Mouse (Mus musculus): ENCODE data around the gene Isl2. TPM values are rescaled to one million over a fixed set of nuclear protein-coding genes. Genes with fewer than 3 reads are reported as not detected.
A peak's percentile ranks its signal among the peaks of the same experiment; 100 is the strongest.

Isl2 gene
- total RNA-seq (2022): not detected

DNA sequence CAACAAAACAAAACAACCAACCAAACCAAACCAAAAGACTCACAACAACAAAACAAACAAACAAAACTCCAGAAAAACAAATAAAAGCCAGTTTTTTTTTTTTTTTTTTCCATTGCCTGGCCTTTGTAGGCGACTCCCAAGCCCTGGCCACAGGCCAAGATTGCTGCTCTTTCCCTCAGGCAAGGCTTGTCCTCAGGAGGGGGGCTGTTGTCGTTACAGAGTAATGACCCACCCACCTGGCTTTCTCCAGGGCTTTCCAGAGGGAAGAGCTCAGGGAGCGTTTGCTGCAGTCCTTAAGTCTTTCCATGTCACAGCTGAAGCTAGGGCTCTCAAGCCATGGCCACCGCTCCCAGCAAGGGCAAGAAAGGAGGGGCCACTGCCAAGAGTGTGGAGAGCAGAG lies at the start of gene Isl2:
Gene Isl2, plus strand, starts transcription at position 296 of the 400 bp plus-strand sequence.
- no peak for DNase-seq

DNA sequence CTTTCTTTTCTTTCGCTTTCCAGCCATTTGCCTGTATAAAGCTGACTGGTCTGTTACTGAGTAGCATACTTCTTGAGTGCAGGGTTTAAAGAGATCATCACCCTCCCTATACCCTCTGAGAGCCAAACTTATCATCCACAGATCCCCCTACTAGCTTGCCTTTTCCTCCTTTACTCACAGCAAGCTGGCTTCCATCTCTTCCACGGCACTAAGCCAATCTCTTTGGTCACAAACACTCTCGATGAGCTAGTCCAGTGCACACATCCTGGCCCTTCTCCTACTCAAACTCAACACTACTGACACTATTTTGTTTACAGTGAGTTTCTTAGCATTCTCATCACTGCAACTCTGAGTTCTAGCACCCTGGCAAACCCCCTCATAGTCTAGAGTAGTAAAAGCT lies 30.6 kb upstream of the Isl2 start:
- no peak for DNase-seq

DNA sequence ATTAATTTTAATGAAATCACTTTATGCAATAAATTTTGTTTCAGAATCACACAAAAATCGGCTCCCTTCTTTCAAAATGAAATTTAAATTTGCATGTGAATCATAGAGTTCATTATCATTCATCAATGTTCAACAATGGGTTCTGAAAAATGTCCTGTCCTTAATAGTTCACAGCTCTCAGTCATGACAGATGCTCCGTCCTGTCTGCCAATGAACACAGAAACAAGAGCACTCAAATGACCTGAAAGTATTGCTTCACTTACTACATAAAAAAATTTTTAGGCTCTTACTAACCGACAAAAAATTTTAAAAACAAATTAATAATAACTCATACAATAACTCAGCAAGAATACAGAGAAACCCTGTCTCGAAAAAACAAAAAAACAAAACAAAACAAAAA lies 29.8 kb upstream of the Isl2 start:
- no peak for DNase-seq

DNA sequence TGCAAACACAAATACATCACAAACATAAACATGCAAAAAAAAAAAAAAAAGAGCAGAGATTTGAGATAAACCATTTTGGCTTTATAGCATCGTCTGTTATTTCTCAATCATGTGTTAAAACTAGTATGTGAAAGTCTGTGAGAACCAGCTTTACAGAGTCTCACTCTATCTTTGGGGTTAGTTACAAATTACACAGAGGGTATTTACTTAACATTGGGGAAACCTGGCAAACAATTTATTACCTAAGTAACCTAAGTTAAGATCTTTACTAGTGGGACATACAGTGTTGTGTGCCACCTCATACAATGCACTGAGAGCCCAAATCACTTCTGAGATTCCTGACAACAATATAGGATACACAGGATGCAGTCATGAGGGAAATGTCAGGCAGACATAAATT lies 28.7 kb upstream of the Isl2 start:
- no peak for DNase-seq

GRCm38 (mm10) chr9:55510651-55511235 lies 27.7 kb upstream of the Isl2 start:
- DNase-seq: no peak

DNA sequence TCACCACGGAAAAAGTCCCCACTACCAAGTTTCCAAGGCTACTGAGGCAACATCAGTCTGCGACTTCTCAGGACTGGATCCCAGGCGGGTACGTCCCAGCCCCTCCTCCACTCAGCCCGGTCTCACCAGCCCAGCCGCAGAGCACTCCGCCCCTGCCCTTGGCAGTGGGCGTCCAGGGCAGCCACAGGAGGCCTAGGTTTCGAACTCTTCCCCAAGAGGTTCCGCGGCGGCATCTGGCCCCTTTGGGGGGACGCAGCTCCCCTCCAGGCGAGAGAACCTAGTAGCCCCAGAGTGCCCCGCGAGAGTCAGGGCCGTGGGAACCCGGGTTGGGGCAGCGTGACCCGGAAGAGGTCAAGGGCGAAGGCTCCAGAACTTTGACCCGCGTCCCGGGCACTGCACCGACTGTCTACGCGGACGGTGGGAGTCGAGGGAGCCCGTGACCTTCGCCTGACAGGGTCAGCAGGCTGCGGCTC lies 26.9 kb upstream of the Isl2 start:
- no peak for DNase-seq

DNA sequence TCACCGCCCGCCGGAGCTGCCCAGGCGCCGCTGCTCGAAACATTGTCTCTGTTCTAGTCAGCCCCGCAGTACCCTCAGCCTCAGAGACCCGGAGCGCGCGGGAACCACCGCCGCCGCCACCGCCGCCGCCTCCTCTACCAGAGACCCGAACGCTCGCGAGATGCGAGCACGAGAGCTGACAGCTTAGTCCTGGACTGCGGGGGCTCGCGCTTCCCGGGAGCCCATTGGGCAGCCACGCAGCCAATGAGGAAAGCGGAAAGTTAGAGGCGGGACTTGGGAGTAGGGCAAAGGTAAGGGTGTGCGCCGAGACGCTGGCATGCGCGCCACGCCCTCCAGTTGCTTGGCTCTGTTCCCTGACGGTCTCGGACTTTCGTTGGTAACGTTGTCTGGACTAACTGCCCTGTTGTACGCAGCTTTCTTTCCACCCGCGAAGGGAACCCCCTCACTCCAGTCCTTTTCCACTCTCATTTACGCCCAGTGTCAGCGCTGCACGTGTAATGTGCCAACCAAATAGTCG lies 26.4 kb upstream of the Isl2 start, which contains the start of gene Etfa:
Gene Etfa, minus strand, starts transcription at position 217 of the 517 bp plus-strand sequence.
- DNase-seq: peak; percentile 96

DNA sequence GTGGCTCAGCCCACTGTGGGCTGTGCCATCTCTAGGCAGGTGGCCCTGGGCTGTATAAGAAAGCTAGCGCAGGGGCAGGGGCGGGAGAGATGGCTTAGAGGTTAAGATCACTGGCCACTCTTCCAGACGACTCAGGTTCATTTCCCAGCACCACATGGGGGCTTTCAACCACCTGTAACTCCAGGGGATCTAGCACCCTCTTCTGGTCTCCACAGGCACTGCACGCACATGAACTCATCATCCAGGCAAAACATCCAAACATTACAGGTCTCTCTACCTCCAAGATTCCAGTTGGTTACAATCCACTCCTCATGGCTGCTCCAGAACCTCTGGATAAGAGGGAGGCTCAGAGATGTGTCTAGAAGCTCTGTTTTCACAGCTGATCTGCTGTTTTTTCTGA lies 12.8 kb upstream of the Isl2 start:
- DNase-seq: no peak

DNA sequence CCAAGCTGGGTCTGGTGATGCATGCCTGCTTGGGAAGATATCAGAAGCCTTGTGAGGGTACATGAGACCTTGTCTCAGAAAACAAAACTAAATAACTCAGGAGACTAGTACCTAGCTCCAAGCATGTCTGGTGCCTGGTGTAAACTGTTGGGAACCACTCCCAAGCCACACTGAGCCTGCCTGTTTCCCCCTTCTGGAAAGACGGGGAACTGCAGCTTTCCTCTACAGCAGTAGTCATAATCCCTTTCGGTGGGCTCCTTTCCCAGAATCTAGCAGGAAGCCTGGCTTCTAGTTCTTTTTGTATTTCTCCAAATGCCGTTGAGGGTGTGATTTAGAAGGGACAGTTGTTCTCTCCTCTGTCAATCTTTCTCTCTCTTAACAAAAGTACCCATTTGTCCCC lies 2.6 kb upstream of the Isl2 start:
- no peak for DNase-seq

- DNase-seq: no peak
These were observed 534 bp downstream of the Isl2 start for GRCm38 (mm10) chr9:55539006-55539405.

- DNase-seq: no peak
These were observed 1.4 kb downstream of the Isl2 start for GRCm38 (mm10) chr9:55539661-55540390.

GRCm38 (mm10) chr9:55540391-55540770 lies 1.9 kb downstream of the Isl2 start:
- DNase-seq: no peak

DNA sequence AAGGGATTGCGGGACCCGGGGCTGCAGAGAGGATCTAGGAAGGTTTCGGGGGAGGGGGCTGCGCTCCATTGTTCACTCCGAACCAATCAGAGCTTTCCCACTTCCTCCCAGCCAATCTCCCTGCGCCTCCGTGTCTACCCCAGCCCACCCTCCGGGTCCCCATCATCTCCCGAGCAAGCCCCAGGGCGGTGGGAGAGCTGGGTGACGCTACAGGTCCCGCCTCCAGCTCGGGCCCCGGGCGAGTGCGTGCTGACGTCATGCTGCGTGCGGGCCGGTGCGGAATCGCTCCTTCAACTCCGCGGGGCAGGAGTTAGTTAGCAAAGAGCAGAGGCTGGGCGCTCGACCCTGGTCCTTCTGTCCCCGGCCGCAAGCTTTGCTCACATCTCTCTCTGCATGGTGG lies 2.4 kb downstream of the Isl2 start:
- DNase-seq: no peak

DNA sequence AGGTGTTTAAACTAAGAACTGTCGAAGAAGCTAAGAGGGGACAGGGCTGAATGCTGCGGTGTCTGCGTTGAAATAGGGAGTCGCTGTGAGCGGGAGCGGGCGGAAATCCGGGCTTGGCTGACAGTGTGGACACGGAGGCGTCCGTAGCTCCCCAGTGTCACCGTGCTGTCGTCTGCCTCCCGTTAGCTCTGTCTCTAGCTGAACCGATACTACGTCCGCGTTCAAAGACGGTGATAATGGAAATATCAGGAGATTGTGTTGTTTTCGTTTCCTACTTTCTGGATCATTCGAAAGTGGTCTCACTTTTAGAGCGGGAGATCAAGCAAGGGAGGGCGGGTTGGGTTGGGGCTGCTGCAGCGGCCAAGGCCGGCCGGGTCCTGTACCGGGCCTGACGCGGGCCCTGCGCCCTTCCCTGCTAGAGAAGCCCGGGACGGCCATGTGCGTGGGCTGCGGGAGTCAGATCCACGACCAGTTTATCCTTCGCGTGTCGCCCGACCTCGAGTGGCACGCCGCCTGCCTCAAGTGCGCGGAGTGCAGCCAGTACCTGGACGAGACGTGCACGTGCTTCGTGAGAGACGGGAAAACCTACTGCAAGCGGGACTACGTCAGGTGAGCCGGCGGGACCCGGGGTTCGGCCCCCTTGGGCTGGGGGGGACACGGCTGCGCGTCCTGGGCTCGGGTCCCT lies 3.4 kb downstream of the Isl2 start:
- DNase-seq: no peak

- no peak for DNase-seq
These were observed 4.2 kb downstream of the Isl2 start for GRCm38 (mm10) chr9:55542366-55543325.

GRCm38 (mm10) chr9:55543336-55543702 lies 4.8 kb downstream of the Isl2 start:
- no peak for DNase-seq

DNA sequence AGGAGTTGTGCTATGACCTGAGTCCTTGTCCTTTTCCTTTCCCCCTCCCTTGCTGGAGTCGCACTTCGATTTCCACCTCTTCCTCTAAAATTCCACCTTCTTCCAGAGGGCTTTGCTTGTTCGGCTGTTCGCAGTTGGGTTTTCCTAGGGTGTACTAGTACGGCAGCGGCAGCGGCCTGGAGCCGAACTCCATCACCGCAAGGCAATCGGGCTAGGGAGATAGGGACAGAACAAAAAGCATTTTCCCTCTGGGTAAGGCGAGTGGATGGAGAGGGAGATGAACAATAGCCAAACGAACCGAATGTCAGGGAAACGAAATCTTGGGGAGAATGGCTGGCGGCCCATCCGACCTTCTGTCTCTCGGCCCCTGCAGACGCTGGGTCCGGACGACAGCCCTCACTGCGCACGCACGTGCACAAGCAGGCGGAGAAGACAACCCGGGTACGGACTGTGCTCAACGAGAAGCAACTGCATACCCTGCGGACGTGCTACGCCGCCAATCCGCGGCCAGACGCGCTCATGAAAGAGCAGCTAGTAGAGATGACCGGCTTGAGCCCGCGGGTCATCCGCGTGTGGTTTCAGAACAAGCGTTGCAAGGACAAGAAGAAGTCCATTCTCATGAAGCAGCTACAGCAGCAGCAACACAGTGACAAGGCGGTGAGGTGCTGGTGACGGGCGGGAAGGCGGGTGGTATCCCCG lies 5.4 kb downstream of the Isl2 start:
- DNase-seq: no peak

GRCm38 (mm10) chr9:55544861-55545555 lies 6.5 kb downstream of the Isl2 start:
- DNase-seq: no peak

DNA sequence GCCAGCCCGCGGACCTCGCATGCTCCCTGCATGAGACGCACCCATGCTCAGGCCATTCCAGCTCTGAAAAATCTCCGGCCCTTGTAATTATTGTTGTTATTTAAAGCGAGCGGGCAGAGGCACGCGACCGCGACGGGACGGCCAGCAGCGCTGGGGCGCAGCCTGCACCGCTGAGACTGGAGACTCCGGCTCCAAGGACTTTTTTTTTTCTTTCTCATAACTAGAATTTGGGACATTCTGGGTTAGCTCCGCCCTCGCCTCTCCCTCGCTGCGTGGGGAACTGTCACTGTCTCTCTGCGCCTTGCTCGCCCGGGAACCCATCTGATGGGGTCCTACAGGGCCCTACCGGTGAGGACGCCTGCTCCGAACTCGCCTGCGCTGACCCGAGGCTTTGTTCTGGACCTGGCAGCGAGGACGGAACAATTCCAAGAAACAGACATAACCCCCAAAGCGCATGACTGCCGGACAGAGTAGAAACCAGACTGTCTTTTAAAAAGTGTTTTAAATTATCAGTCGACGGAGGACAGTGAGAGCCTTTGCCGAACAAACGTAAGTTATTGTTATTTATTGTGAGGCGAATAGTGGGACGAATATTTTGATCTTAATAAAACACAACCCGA lies 7.2 kb downstream of the Isl2 start:
- DNase-seq: no peak

DNA sequence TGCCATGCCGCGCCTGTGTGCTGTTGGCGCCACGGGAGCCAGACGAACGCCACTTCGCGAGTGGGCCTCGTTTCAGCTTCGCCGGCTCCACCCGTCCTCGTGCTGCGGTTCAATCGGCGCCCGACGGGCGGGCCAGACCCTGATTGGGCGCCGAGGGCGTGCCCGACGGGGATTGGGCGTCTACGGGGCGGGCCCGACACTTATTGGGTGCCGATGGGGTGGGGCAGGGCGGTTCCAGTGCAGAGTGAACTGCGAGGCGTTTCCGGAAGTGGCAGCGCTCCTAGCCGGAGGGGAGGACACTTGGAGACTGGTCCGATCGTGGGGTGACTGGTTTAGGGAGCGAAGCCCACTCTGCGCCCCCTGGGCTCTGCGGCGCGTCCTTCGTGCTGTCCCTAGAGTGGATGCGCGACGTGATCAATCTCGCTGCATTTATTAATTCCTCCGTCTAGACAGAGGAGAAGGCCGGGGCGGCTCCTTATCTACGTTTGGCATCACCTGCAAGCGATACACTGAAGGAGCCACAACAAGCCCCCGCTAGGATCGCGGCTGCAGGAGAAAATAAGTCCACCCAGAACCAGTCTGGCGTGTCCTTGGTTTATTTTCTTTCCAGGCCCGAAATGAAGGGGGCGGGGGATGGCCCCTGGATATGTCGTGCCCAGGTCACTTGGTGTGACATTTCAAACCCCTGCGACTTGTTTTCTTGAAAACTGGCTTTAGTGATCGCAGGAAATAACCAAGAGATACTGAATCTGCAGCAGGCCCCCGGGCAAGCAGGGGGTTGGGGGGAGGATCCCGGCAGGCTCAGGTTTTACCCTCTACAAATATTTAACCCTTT lies 7.9 kb downstream of the Isl2 start:
- DNase-seq: peak; percentile 26
